Mouse (Mus musculus): Measurements from ENCODE around the gene Naaladl2.

- TF ChIP-seq EP300 (IDR thresholded peaks at IDR 0.05) (no peak), CTCF (IDR thresholded peaks at IDR 0.05) (no peak)
Observed at GRCm38 (mm10) chr3:24225418-24225817, 918.6 kb downstream of the Naaladl2 start.
